Mouse (Mus musculus) bone marrow, adult 2 months (tissue): ENCODE data around the gene Dnajc30. TPM values are rescaled to one million over a fixed set of nuclear protein-coding genes. Genes with fewer than 3 reads are reported as not detected.

Experiments used
- H3K27ac ChIP-seq: fragments of 200-500 bp; 2 replicates; pipeline ENCODE4 v1.5.1; 2012; ENCODE audit warnings: low read depth, mild to moderate bottlenecking, control low read depth, inconsistent platforms, low read length; ENCODE audit not compliant: control insufficient read depth, poor library complexity, insufficient read depth
- H3K4me1 ChIP-seq: fragments of 200-500 bp; 2 replicates; pipeline ENCODE4 v1.6.1; 2011; ENCODE audit warnings: low read length; ENCODE audit not compliant: control insufficient read depth, insufficient read depth
- H3K4me3 ChIP-seq: fragments of 200-500 bp; replicated peaks from 2 replicates; pipeline ENCODE3; 2011; ENCODE audit warnings: mild to moderate bottlenecking, low read depth, low read length, control low read depth; ENCODE audit not compliant: control insufficient read depth
- CTCF ChIP-seq: fragments of 200-500 bp; IDR thresholded peaks from 2 replicates; pipeline ENCODE4 v1.5.1; 2011; ENCODE audit warnings: low read length, control low read depth; ENCODE audit not compliant: control insufficient read depth, insufficient read depth
- POLR2A ChIP-seq: fragments of 200-500 bp; IDR thresholded peaks from 2 replicates; pipeline ENCODE4 v1.6.1; 2011; ENCODE audit warnings: low read depth, mild to moderate bottlenecking, control low read depth, low read length, borderline replicate concordance; ENCODE audit not compliant: control insufficient read depth
- WGBS: fragments of 180-500 bp; shearing (Covaris S2); methylation state at CpG from one replicate; pipeline ENCODE4 v1.1.7; 2018; 5-methylcytosine and 5-hydroxymethylcytosine counted together
- polyA plus RNA-seq: library from polyadenylated mRNA; stranded (reverse); fragments of >200 nt; gene quantifications from 2 replicates; pipeline ENCODE4 v1.2.4, GENCODE M21; 2011; ENCODE audit warnings: low replicate concordance; ENCODE audit not compliant: missing spikeins, insufficient read depth, insufficient read length

The Dnajc30 gene
- polyA plus RNA-seq, result 16.0 and 18.8 TPM in 2 replicates

DNA sequence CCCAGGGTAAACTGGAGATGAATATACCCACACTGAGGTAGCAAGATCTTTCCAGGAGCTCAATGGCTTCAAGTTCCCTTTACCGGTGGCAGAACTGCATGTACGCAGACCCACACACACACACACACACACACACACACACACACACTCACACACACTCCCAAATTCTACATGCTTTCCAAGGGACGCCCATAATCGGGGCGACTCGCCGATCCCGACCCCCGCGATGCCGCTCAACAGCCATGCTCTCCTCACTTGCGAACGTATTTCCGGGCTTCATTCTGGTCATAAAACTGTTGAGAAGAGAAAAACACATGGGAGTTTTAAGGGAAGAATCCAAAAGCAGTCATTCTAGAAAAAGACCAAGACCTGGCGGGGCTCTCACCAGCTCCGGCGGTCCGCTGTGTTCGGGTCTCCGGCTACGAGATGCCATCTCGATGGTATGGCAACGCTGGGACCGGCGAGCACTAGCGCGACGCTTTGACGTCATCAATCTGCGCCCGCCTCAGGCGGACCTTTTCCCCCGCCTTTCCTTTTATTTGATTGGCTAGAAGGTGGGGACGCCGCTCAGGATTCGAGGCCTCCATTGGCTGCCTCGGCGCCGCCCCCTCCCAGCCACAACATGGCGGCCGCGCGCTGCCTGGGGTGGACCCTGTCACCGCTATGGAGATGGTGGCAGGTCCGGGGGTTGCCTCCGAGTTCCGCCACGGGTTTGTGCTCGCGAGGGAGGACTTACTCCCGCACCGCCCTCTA, at the start of gene Dnajc30:
Dnajc30 (plus strand) TSS at position 574 of the 753 bp plus-strand sequence.
- WGBS, result under 1% methylated on average over 52 of the region's 52 CpGs
- no peaks in the 10 kb centered on the region; the same call in 1 of the 2 replicates for H3K4me1 ChIP-seq
- TF ChIP-seq CTCF, result no peak
- TF ChIP-seq POLR2A, result peak; percentile 86; the same call in 1 of the 2 replicates
- H3K27ac ChIP-seq, result peak within 1 kb of the TSS; percentile 75
- H3K4me3 ChIP-seq, result peak within 1 kb of the TSS; percentile 96

DNA sequence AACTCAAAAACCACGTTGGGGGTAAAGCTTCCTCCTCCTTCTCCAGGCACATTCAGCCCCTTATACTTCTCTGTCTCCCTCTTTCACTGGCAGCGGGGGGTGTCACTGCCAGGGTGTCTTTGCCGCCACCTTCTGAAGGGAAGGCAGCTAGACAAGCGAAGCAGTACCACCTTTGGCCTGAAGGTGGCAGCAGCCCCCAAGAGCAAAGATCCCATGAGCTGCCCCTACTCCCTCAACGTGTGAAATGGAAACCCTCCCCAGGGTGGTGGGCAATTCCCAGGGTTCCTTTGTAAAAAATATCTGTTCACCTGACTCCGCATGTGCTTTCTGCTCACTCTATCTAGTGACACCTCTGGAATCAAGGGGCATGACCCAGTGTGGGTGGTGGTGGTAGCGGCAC, 48.5 kb upstream of the Dnajc30 start:
- peaks cover 4% of the 10 kb centered on the region for H3K4me1 ChIP-seq
- no peak overlapping the region for H3K27ac ChIP-seq
- H3K4me3 ChIP-seq, result no peak overlapping the region
- TF ChIP-seq CTCF, result peak; percentile 94
- TF ChIP-seq POLR2A, result no peak
- 13% methylated on average over 7 of the region's 7 CpGs for WGBS

DNA sequence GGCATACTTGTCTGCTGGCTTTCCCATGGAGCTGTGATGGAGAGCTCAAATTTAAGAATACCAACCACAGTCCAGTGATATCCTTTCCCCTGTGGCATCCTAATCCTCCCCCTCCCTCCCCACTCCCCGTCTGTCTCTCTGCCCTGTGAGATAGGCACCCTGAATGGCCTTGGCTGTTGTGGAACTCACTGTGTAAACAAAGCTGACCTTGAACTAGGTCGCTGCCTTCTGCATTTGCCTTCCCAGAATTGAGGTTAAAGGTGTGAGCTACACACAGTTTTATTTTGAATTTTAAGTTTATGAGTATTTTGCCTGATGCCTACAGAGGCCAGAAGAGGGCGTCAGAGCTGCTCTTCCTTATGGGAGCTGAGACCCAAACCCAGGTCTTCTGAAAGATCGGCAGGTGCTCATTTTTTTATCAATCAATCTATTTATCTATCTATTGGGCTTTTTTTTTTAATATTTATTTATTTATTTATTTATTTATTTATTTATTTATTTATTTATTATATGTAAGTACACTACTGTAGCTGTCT, 47.7 kb upstream of the Dnajc30 start:
- H3K4me1 ChIP-seq, result no peaks in the 10 kb centered on the region
- WGBS, result 56% methylated on average over 4 of the region's 4 CpGs
- no peak overlapping the region for H3K27ac ChIP-seq
- H3K4me3 ChIP-seq, result no peak overlapping the region
- TF ChIP-seq CTCF, result no peak
- no peak for TF ChIP-seq POLR2A

DNA sequence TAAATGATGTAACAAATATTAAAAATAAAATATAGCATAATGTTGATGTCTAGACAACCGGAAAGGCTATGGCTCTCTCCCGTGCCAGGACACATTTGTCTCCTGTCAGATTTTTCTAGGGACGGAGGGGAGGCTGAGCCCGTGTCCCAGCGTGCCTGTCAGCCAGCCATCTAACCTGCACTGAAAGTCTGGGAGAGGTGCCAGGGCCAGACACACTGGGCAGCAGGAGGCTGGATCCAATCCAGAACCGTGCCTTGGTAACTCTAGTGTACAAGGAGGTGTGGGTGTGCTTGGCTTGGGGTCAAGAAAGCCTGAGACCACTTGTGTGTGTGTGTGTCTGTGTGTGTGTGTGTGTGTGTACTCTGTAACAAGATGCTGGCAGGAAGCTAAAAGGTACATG, 42.2 kb upstream of the Dnajc30 start:
- peaks cover 2% of the 10 kb centered on the region for H3K4me1 ChIP-seq
- no peak overlapping the region for H3K27ac ChIP-seq
- 32% methylated on average over 6 of the region's 6 CpGs for WGBS
- TF ChIP-seq POLR2A, result no peak
- no peak for TF ChIP-seq CTCF
- H3K4me3 ChIP-seq, result no peak overlapping the region

DNA sequence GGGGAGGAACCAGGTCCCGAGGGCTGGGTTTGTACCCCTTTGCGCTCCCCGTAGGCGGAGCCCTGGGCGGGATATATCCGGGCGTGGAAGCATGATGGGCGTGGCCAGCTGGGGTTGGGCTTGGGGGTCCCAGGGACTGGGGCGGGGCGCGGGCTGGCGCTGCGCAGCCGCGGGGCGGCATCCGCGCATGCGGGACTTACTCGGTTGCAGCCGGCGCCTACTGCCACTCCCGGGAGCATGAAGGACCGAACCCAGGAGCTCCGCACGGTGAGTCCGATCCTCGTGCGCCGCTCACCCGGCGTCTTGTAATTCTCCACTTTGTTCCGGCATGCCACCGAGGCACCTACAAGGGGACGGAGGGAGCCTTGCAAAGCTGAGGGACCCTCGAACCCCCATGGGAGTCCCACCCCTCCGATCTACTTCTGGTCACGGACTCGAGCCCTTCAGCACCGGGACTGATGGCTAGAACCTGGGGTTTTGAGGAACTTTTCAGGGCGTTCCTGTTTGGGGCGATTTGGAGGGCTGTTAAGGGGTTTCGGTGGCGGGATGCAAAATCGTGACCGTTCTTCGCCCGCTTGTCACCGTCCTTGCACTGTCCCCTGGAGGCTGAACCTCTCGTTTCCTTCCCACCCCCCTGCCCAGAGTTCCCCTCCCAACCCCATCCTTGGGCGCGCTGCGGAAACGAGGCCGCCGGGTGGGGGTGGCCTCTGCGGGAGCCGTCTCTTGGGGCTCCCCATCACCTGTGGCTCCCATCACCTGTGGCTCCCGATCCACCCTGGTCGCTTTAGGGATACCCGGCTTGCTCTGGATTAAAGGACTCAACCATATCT, 40.4 kb upstream of the Dnajc30 start, which contains the start of gene Stx1a:
Stx1a (plus strand) TSS at position 139 of the 830 bp plus-strand sequence.
- Histone ChIP-seq H3K27ac (no peak within 1 kb of the TSS), H3K4me1 (peaks cover 2% of the 10 kb centered on the region), H3K4me3 (peak within 1 kb of the TSS; percentile 45)
- WGBS, result under 1% methylated on average over 61 of the region's 61 CpGs
- TF ChIP-seq CTCF (no peak), POLR2A (peak; percentile 13; the same call in 1 of the 2 replicates)

DNA sequence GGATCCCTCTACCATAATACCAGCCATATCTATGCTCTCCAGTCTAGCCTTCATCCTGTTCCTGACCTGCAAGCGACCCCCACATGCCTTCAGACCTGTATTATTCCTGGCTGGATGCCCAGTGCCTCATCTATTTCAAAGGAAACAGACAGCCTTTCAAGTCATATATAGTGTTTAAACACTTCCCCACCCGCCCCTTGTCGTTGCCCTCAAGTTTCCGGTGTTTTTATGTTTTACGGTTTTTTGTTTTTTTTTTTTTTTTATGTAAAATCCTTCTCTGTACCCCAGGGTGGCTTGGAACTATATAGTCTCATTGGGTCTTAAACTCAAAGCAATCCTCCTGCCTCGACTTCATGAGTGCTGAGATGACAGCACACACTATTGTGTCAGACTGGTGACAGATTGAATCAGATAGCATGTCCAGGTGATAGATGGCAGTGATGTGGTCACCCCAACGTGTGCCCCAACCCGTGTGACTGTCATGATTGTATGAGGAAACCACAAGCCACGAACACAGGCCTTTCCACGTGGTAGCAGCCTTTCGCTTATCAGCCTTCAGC, 39.3 kb upstream of the Dnajc30 start:
- Histone ChIP-seq H3K27ac (no peak overlapping the region), H3K4me1 (peaks cover 2% of the 10 kb centered on the region), H3K4me3 (no peak overlapping the region)
- TF ChIP-seq CTCF (no peak), POLR2A (no peak)
- 2% methylated on average over 11 of the region's 11 CpGs for WGBS

DNA sequence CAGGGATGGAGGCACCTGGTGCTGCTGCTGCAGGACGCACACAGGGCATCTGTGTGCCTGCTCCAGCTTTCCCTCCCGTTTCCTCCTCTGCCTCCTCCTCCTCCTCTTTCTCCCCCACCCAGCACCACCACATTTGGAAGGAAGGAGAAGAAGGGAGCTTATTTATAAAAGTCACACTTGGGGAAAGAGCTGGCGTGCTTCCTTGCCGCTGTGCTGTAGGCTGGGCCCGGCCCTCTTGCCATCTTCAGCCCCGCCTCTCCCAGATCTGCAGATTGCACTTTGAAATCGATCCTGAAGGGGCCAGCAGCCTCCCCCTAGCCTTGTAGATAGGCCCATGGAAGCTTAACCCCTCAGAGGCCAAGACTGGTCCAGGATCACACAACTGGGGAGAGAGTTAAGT, 38.1 kb upstream of the Dnajc30 start:
- Histone ChIP-seq H3K4me1 (peaks cover 2% of the 10 kb centered on the region), H3K4me3 (no peak overlapping the region), H3K27ac (no peak overlapping the region)
- 9% methylated on average over 7 of the region's 7 CpGs for WGBS
- TF ChIP-seq CTCF (no peak), POLR2A (no peak)
